Mouse (Mus musculus): ENCODE measurements around the gene Fam89a.

Fam89a gene

GRCm38 (mm10) chr8:124754101-124754791 lies 2.6 kb upstream of the Fam89a start:
- peak; percentile 72 for DNase-seq (ENCODE audit: low read depth, low spot score)

GRCm38 (mm10) chr8:124752325-124752862 lies 762 bp upstream of the Fam89a start:
- peak; percentile 21 for DNase-seq (ENCODE audit: low read depth, low spot score)

- no peak for DNase-seq (ENCODE audit: low read depth, low spot score)
Measured at GRCm38 (mm10) chr8:124751191-124751590, 441 bp downstream of the Fam89a start.

- no peak for DNase-seq (ENCODE audit: low read depth, low spot score)
Measured at GRCm38 (mm10) chr8:124746661-124747060, 5.0 kb downstream of the Fam89a start.

DNA sequence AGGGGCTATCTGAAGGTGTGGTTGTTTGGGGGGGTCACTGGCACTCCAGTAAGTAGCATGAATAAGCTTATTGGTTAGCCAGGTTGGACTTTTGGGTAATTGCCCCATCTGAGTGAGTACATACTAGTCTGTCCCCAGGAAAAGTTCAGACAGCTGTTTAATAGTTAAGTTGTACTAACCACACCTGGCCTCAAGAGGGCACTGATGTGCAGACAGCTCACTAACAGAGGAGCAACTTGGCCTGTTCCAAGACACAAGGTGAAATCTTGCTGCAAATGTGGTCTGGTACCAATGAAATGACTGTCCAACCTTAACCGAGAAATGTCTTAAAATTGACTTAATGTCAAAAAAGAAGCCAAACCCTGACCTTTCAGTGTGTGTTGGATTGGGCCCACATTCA lies 12.4 kb downstream of the Fam89a start:
- DNase-seq (ENCODE audit: low read depth, low spot score) = peak; percentile 70

DNA sequence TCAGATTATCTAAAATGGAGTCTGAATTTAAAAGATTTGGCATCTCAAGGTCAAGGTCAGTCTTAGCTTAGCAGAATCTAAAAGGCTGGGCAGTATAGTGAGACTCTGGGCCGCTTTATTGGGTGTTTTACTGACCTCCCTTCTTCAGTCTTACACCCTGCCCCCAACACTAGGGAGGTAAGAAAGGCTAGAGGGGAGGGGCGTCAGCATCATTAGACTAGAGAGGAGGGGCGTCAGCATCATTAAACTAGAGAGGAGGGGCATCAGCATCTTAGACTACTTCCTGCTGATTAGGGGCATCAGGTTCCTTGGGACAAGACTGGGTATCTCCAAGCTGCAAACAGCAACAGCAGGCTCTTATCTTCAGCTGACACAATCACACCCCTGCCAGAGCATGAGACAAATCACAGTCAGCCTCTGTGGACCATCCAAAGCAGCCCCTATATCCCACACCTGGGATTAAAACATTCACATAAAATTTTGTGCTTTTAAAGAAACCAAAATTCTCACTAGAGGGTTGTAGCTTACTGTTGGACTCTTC lies 16.2 kb downstream of the Fam89a start:
- DNase-seq (ENCODE audit: low read depth, low spot score) = no peak

- DNase-seq (ENCODE audit: low read depth, low spot score) = no peak
Measured at GRCm38 (mm10) chr8:124732828-124733227, 18.8 kb downstream of the Fam89a start.

GRCm38 (mm10) chr8:124724301-124724700 lies 27.3 kb downstream of the Fam89a start:
- no peak for DNase-seq (ENCODE audit: low read depth, low spot score)

DNA sequence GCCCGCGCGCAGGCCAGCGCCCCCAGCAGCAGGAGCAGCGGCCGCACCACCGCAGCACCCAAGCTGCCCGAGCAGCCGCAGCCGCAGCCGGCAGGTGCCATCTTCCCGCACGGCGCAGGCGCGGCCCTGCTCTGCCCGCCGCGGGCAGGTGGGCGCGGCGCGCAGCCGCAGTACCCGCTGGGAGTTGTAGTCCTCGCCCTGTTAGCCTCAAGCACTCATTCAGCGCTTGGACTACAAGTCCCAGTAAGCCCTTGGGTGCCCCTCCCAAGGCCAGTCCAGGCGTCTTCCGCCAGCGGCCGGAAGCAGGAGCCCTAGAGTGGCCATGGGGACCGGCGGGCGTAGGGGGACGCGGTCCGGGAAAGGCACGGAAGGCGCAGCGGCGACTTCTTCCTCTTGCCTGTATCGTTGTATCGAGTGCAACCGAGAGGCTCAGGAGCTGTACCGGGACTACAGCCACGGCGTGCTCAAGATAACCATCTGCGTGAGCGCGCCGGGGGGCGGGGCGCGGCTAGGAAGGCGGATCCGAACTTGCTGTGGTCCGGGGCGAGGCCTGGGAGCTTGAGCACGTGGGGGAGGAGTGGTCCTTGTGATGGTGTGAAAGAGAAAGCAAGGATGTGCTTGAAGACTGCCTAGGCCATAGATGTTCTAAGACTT lies 29.6 kb downstream of the Fam89a start, which contains the start of the genes Ttc13 and Arv1:
TSS of gene Ttc13 (minus strand) at position 122 of the 654 bp plus-strand sequence.
TSS of gene Arv1 (plus strand) at position 278 of the 654 bp plus-strand sequence.
- DNase-seq (ENCODE audit: low read depth, low spot score) = peak; percentile 99

DNA sequence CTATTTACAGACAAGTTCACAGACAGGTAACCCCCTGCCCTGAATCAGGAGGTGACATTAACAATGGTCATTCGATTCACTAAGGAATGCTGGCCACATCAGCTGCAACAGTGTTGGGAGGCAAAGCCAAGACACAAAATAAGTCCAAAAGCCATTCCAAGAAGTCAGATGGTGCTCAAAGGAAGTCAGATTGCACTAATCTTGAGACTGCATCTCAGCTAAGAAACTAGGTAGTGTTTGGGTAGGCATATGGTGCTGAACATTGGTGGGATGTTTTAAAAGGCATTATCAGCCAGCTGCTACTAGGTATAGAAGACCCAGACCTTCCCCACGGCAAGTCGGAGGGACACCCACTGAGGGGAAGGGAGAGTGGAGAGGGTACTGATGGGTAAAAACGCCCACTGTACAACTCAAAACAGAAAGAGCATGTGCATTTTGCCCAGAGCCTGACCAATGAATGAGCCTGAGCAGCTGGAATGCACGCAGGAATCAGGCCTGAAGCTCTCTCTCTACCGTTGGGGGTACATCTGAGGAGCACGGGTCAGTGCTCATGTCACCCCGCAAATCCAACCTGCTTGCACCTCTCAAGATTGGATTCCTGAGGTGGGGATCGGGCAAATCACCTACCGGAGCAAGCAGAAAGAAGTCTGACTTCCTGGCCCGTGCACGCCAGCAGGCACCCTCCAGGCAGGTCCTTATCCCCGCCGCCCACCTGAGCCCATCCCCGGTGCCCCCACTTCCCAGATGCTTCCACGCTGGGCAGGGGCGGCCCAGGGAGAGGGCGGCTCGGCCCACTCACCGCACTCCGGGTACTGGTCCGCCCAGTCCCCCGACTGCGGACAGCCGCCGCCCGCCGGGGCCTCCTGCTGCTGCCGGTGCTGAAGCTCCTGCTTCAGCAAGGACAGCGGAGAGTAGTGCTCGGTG lies 30.4 kb downstream of the Fam89a start:
- DNase-seq (ENCODE audit: low read depth, low spot score) = peak; percentile 30

DNA sequence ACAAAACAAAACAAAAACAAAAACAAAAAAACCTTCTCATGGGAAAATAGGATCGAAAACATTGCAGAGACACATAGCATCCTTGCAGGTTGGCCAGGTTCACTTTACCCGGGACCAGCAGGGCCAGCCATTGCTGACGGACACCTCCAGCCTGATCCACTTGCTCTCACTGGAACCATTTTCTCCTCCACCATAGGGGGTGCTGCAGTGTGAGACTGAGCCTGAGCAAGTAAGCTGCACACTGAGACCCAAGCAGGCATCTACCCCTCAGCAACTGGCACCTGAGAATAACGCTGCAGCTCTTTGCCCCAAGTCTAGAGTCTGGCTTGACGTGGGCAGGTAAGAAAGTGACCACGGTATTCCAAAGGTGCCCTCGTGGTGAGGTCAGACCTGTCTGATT lies 31.5 kb downstream of the Fam89a start:
- DNase-seq (ENCODE audit: low read depth, low spot score) = peak; percentile 13

GRCm38 (mm10) chr8:124715736-124716135 lies 35.9 kb downstream of the Fam89a start:
- no peak for DNase-seq (ENCODE audit: low read depth, low spot score)

- DNase-seq (ENCODE audit: low read depth, low spot score) = no peak
Measured at GRCm38 (mm10) chr8:124713207-124713606, 38.4 kb downstream of the Fam89a start.

- no peak for DNase-seq (ENCODE audit: low read depth, low spot score)
Measured at GRCm38 (mm10) chr8:124705823-124706222, 45.8 kb downstream of the Fam89a start.

DNA sequence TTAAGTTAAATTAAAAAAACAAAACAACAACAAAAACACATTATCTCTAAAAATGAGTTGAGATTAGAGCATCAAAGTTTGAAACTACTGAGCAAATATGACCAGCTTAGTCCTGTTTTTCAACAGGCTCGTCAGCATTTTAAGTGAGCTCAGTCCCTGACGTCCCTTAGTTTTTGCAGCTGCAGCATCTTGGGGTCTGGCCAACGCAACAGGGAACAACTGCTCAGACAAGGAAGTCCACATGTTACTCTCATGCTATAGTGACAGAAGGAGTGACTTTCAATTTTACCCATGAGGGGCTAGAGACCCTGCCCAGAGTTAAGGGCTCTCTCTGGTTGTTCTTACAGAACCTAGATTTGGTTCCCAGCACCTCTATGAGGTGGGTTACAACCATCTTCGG lies 47.3 kb downstream of the Fam89a start:
- DNase-seq (ENCODE audit: low read depth, low spot score) = peak; percentile 20

DNA sequence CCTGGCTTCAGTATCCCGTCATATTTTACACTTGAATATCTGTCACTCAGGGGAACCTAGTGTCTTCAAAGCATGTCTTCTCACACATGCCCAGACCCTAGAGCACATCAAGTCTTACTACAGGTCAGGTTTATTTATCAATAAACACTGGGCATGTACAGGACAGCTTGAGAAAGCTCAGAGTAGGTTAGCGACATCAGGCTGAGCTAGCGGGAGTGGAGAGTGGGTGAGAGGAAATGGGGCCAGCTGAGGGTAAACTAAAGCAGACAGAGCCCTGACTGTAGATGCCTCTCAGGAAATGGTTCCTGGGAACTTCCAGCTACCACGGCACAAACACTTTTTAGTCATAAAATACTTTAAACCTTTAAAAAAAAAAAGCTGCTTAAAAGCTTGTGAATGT lies 48.1 kb downstream of the Fam89a start:
- no peak for DNase-seq (ENCODE audit: low read depth, low spot score)

GRCm38 (mm10) chr8:124702183-124702582 lies 49.4 kb downstream of the Fam89a start:
- DNase-seq (ENCODE audit: low read depth, low spot score) = peak; percentile 93

- DNase-seq (ENCODE audit: low read depth, low spot score) = no peak
Measured at GRCm38 (mm10) chr8:124701023-124701422, 50.6 kb downstream of the Fam89a start.

- peak; percentile 37 for DNase-seq (ENCODE audit: low read depth, low spot score)
Measured at GRCm38 (mm10) chr8:124700271-124700670, 51.4 kb downstream of the Fam89a start.

GRCm38 (mm10) chr8:124695424-124696100 lies 56.1 kb downstream of the Fam89a start:
- DNase-seq (ENCODE audit: low read depth, low spot score) = no peak

- DNase-seq (ENCODE audit: low read depth, low spot score) = no peak
Measured at GRCm38 (mm10) chr8:124691706-124692105, 59.9 kb downstream of the Fam89a start.

All from brain, adult 2 months (tissue).